Mouse (Mus musculus): ENCODE measurements around the gene Gm2956.
"Not testable (repeated sequence)": the region's sequence is repeated elsewhere in the genome, so short reads cannot be mapped to it uniquely, and the experiment has no call there.

The Gm2956 gene

GRCm38 (mm10) chr14:3332087-3332677, at the start of gene Gm2956:
Gm2956 (plus strand) TSS chr14:3332627.
- not testable (repeated sequence) for DNase-seq

- DNase-seq = not testable (repeated sequence)
Observed at GRCm38 (mm10) chr14:3333406-3333805, 979 bp downstream of the Gm2956 start.

GRCm38 (mm10) chr14:3394793-3395192, 62.4 kb downstream of the Gm2956 start, which contains the start of gene Gm10413:
Gm10413 (plus strand) TSS chr14:3395093.
- not testable (repeated sequence) for DNase-seq
